Mouse (Mus musculus) heart, embryonic 13.5 days (tissue): ENCODE results near the gene Camsap3. TPM values are rescaled to one million over a fixed set of nuclear protein-coding genes. Genes with fewer than 3 reads are reported as not detected.
A peak's percentile ranks its signal among the peaks of the same experiment; 100 is the strongest.
"Not testable (repeated sequence)": the region's sequence is repeated elsewhere in the genome, so short reads cannot be mapped to it uniquely, and the experiment has no call there.

Experiments used
- ATAC-seq: fragments of 200-750 bp; cut with Nextera tagmentation; 2 replicates; pipeline ENCODE4 v1.8.0; 2017; ENCODE audit warnings: moderate TSS enrichment; ENCODE audit not compliant: insufficient number of reproducible peaks, low FRiP score, low TSS enrichment; ENCODE audit errors: extremely low read depth
- H3K27ac ChIP-seq: fragments of 300-500 bp; sonication (generic); replicated peaks from 2 replicates; pipeline ENCODE4 v1.5.1; 2015; ENCODE audit warnings: moderate library complexity, mild to moderate bottlenecking, inconsistent platforms
- H3K27me3 ChIP-seq: fragments of 300-500 bp; sonication (generic); replicated peaks from 2 replicates; pipeline ENCODE4 v1.6.1; 2015; ENCODE audit warnings: mild to moderate bottlenecking, inconsistent platforms
- H3K36me3 ChIP-seq: fragments of 300-500 bp; sonication (generic); 2 replicates; pipeline ENCODE4 v1.6.1; 2015; ENCODE audit warnings: mild to moderate bottlenecking, inconsistent platforms
- H3K4me1 ChIP-seq: fragments of 300-500 bp; sonication (generic); 2 replicates; pipeline ENCODE4 v1.6.1; 2015; ENCODE audit warnings: inconsistent platforms
- H3K4me2 ChIP-seq: fragments of 300-500 bp; sonication (generic); 2 replicates; pipeline ENCODE4 v1.6.1; 2015; ENCODE audit warnings: inconsistent platforms, mild to moderate bottlenecking, moderate library complexity
- H3K4me3 ChIP-seq: fragments of 300-500 bp; sonication (generic); 2 replicates; pipeline ENCODE4 v1.5.1; 2015; ENCODE audit warnings: moderate library complexity, mild to moderate bottlenecking, inconsistent platforms
- H3K9ac ChIP-seq: fragments of 300-500 bp; sonication (generic); 2 replicates; pipeline ENCODE4 v1.6.1; 2015; ENCODE audit warnings: inconsistent platforms, mild to moderate bottlenecking, moderate library complexity
- H3K9me3 ChIP-seq: fragments of 300-500 bp; sonication (generic); 2 replicates; pipeline ENCODE4 v1.6.1; 2016; ENCODE audit warnings: inconsistent platforms
- WGBS: fragments of 180-500 bp; shearing (Covaris S2); methylation state at CpG from one replicate; pipeline ENCODE4 v1.1.7; 2015; ENCODE audit warnings: mixed read lengths; 5-methylcytosine and 5-hydroxymethylcytosine counted together
- polyA plus RNA-seq: library from polyadenylated mRNA; unstranded; fragments of >200 nt; fragmentation: Nextera tagmentation; extraction: Ambion mirVana; gene quantifications from 2 replicates; pipeline ENCODE4 v1.2.1, GENCODE M21; 2015

Gene Camsap3
- polyA plus RNA-seq, 1 experiment from 2014 or later = 1.9 TPM

DNA sequence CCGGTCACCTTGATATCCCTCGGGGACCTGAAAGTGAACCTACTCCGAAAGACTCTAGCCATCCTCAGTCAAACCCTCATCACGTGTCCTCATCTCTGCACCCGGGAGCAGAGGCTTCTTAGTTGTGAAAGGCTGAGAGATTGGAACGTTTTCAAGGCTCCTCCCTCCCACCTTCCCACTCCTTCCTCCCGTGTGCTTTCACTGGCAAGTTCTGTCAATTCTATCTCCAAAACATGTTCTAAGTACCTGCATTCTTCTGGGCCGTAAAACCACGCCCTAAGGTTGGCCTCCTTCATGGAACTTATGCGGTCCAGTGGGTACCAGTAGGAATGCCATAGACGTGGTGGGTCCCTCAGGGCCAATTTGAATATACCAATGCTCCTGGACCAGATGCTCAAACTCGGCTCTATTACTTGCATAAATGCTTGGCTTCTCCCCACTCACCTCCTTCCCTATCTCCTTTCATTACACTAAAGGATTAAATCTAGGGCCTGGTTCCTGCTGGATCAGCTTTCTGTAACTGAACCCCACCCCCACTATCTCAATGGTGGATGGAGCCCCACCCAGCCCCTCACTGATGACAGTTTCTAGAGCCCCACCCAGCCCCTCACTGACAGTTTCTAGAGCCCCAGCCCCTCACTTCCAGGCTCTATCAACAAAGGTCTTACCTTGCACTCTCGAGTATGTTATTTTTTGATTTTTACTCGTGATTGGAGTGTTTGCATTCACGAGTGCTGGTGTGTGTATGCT is 10.7 kb upstream of the Camsap3 start:
- WGBS = 64% methylated on average over 15 of the region's 15 CpGs
- H3K4me1 ChIP-seq = no peaks in the 10 kb centered on the region

GRCm38 (mm10) chr8:3579390-3580364 is 7.4 kb upstream of the Camsap3 start:
- ATAC-seq = no peak
- H3K27me3 ChIP-seq = no peaks in the 10 kb centered on the region
- no peaks in the 10 kb centered on the region for H3K9me3 ChIP-seq
- H3K4me3 ChIP-seq = no peak overlapping the region
- H3K9ac ChIP-seq = no peak overlapping the region
- H3K27ac ChIP-seq = no peak overlapping the region
- no peak overlapping the region for H3K4me2 ChIP-seq
- 74% methylated on average over 9 of the region's 9 CpGs for WGBS
- H3K4me1 ChIP-seq = no peaks in the 10 kb centered on the region
- H3K36me3 ChIP-seq = no peaks in the 10 kb centered on the region

More for the DNA sequence above, 10.7 kb upstream of the Camsap3 start:
- Histone ChIP-seq H3K4me3 (no peak overlapping the region), H3K9me3 (no peaks in the 10 kb centered on the region), H3K4me2 (no peak overlapping the region), H3K9ac (no peak overlapping the region), H3K27me3 (no peaks in the 10 kb centered on the region), H3K36me3 (no peaks in the 10 kb centered on the region), H3K27ac (no peak overlapping the region)
- no peak for ATAC-seq

DNA sequence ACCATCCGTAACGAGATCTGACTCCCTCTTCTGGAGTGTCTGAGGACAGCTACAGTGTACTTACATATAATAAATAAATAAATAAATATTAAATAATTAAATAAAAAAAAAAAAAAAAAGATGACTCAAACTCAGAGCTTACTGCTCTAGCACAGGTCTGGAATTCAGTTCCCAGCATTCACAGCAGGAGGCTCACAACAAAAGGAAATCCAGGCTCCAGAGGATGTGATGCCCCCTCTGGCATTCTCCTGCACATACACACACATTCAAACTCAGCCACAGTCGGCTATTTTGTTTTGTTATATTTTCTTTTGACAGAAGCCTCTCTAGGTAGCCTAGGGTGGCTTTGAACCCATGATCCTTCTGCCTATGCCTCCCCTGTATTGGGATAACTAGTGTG is 5.1 kb upstream of the Camsap3 start:
- WGBS = 81% methylated on average over 1 of the region's 3 CpGs
- not testable (repeated sequence) for H3K4me3 ChIP-seq, H3K9me3 ChIP-seq, ATAC-seq, H3K9ac ChIP-seq, H3K4me1 ChIP-seq, H3K36me3 ChIP-seq, H3K27ac ChIP-seq, H3K4me2 ChIP-seq
- H3K27me3 ChIP-seq = peaks cover 11% of the 10 kb centered on the region

DNA sequence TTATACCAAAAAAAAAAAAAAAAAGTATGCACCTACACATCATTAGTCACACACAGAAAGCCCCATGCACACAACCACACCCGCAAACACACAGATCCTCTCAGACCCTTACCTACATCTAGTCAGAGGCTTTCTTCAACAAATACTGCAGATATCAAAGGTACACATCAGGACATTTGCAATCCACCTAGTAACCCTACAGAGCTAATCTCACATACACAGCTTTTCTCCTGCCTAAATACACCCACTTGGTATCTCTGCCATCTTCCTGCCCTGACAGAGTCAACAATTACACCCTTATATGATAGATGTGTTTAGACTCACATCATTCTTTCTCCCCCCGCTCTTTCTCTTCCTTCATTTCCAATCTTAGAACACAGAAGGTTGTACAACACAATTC is 641 bp upstream of the Camsap3 start:
- WGBS = 88% methylated on average over 2 of the region's 2 CpGs
- H3K9me3 ChIP-seq = no peaks in the 10 kb centered on the region
- H3K27me3 ChIP-seq = peaks cover 25% of the 10 kb centered on the region

DNA sequence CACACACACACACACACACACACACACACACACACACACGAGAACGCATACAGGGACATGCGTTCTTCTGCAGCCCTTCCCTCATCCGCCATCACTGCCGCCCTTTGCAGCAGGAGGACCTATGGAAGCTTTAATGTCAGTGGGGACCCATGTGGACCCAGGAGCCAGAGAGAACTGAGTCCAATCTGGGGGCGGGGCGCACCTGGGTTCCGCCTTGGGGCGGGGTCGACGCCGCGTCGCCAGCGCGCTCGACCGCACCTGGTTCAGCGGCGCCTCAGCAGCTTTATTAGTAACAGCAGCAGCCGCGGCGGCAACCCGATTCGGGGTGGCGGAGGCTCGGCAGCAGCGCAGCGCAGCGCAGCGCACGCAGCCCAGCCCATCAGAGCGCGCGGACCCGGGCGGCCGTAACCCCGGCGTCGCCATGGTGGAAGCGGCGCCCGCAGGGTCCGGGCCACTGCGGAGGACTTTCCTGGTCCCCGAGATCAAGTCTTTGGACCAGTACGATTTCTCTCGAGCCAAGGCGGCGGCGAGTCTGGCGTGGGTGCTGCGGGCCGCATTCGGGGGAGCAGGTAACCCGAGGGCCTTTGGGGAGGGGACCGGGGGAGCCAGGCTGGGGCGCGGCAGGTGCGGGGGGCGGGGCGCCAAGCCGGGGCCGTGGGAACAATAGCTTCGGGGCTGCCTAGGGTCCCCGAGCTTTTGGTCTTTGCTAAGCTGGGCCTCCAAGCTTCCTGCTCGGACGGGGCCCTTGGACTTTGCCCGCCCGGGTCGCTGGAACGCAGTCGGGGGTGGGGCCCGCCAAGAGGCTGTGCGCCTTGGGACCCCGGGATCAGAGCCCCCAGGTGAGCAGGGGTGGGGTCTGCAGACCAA is 531 bp downstream of the Camsap3 start:
- Histone ChIP-seq H3K4me2 (peak overlapping the region; percentile 98), H3K4me3 (peak overlapping the region; percentile 80), H3K27me3 (peaks cover 25% of the 10 kb centered on the region), H3K9me3 (no peaks in the 10 kb centered on the region), H3K4me1 (peaks cover 7% of the 10 kb centered on the region), H3K36me3 (no peaks in the 10 kb centered on the region), H3K27ac (no peak overlapping the region), H3K9ac (peak overlapping the region; percentile 84)
- under 1% methylated on average over 77 of the region's 77 CpGs for WGBS
- no peak for ATAC-seq

More for the DNA sequence above, 641 bp upstream of the Camsap3 start:
- Histone ChIP-seq H3K27ac (no peak overlapping the region), H3K36me3 (no peaks in the 10 kb centered on the region), H3K4me3 (no peak overlapping the region), H3K4me1 (peaks cover 7% of the 10 kb centered on the region), H3K4me2 (no peak overlapping the region), H3K9ac (no peak overlapping the region)
- ATAC-seq = no peak

DNA sequence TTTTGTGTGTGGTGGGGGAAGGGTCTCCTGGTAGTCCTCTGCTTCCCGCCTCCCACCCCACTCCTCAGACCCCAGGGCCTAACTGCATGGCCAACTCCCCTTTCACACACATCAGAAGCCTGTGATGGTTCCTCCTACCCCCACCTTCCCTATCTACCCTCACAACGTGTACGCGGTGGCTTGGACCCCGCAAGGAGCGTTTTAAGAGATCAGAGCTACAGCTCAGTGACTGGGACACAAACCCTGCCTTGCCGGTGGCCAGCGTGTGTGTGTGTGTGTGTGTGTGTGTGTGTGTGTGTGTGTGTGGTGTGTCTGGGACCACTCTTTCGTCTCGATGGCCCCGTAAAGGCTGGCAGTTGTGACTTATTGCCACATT is 1.2 kb downstream of the Camsap3 start:
- Histone ChIP-seq H3K4me3 (peak overlapping the region; percentile 80), H3K4me2 (peak overlapping the region; percentile 98), H3K27ac (no peak overlapping the region), H3K9ac (peak overlapping the region; percentile 84), H3K4me1 (peaks cover 7% of the 10 kb centered on the region), H3K9me3 (no peaks in the 10 kb centered on the region), H3K36me3 (no peaks in the 10 kb centered on the region), H3K27me3 (peaks cover 25% of the 10 kb centered on the region)
- no peak for ATAC-seq
- WGBS = 15% methylated on average over 11 of the region's 11 CpGs

- 47% methylated on average over 3 of the region's 3 CpGs for WGBS
- Histone ChIP-seq H3K4me3 (no peak overlapping the region), H3K36me3 (no peaks in the 10 kb centered on the region), H3K9ac (no peak overlapping the region), H3K4me1 (no peaks in the 10 kb centered on the region), H3K4me2 (no peak overlapping the region), H3K27me3 (no peaks in the 10 kb centered on the region; the same call in 1 of the 2 replicates), H3K27ac (no peak overlapping the region), H3K9me3 (no peaks in the 10 kb centered on the region)
- no peak for ATAC-seq
Measured at GRCm38 (mm10) chr8:3593470-3593869, 6.4 kb downstream of the Camsap3 start.

DNA sequence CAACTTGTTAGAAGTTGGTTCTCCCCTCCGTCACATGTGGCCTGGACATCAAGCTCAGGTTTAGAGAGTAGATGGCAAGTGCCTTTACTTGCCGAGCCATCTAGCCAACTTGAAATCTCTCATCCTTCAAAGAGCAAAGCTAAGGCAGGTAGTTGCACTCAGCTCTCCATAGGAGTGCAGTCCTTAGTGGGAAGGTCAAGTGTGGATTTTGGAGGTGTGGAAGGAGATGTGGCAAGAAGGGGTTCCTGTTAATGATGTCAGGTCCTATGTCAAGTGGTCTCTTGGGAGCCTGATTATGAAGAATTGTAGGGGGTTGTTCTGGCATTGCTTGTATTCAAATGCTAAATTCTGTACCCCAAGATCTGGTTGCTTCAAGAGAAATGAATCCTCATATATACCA is 7.4 kb downstream of the Camsap3 start:
- Histone ChIP-seq H3K9me3 (no peaks in the 10 kb centered on the region), H3K36me3 (no peaks in the 10 kb centered on the region), H3K9ac (no peak overlapping the region), H3K4me2 (no peak overlapping the region), H3K27me3 (no peaks in the 10 kb centered on the region), H3K4me1 (no peaks in the 10 kb centered on the region), H3K27ac (no peak overlapping the region), H3K4me3 (no peak overlapping the region)
- WGBS = 84% methylated on average over 2 of the region's 2 CpGs
- ATAC-seq = no peak

- Histone ChIP-seq H3K4me2 (no peak overlapping the region), H3K36me3 (no peaks in the 10 kb centered on the region), H3K4me3 (no peak overlapping the region), H3K9me3 (no peaks in the 10 kb centered on the region), H3K27me3 (no peaks in the 10 kb centered on the region), H3K9ac (no peak overlapping the region), H3K4me1 (no peaks in the 10 kb centered on the region), H3K27ac (no peak overlapping the region)
- no peak for ATAC-seq
- 65% methylated on average over 3 of the region's 3 CpGs for WGBS
Measured at GRCm38 (mm10) chr8:3598054-3598453, 11.0 kb downstream of the Camsap3 start.

DNA sequence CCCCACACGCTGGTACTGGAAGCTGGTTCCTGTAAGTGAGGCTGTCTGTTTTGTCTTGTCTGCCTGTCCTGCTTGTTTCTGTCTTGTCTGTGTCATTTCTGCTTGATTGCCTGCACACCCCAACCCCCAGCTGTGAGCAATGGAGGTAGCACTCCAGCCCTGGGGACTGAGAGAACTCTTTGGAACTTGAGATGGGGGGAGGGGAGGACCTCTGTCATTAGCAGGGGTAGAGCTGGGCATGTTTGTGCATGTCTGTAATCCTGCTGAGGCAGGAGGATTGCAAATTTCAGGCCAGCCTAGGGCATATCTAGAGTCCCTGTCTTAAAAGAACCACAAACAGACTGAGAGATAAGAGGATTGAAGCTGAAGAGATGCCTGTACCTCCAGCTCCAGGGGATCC is 12.1 kb downstream of the Camsap3 start:
- Histone ChIP-seq H3K9ac (no peak overlapping the region), H3K9me3 (no peaks in the 10 kb centered on the region), H3K4me1 (no peaks in the 10 kb centered on the region), H3K4me2 (no peak overlapping the region), H3K4me3 (no peak overlapping the region), H3K27me3 (no peaks in the 10 kb centered on the region), H3K27ac (no peak overlapping the region), H3K36me3 (no peaks in the 10 kb centered on the region)
- WGBS = 70% methylated on average over 1 of the region's 1 CpGs
- no peak for ATAC-seq

- no peaks in the 10 kb centered on the region for H3K27me3 ChIP-seq
- no peaks in the 10 kb centered on the region for H3K9me3 ChIP-seq
- no peaks in the 10 kb centered on the region for H3K4me1 ChIP-seq
- no peak overlapping the region for H3K4me3 ChIP-seq
- ATAC-seq = no peak
- 71% methylated on average over 6 of the region's 6 CpGs for WGBS
- H3K4me2 ChIP-seq = no peak overlapping the region
- H3K27ac ChIP-seq = 0 out of 2 replicates have a peak overlapping the region, but pooled peaks have one; percentile 8
- H3K9ac ChIP-seq = no peak overlapping the region
- no peaks in the 10 kb centered on the region for H3K36me3 ChIP-seq
Measured at GRCm38 (mm10) chr8:3600401-3600800, 13.3 kb downstream of the Camsap3 start.
